Mouse (Mus musculus) liver, postnatal 0 days (tissue): Measurements from ENCODE around the gene Ppp4c.

Experiments used
- CTCF ChIP-seq: sonication (generic); IDR thresholded peaks from 2 replicates; pipeline ENCODE4 v1.5.1; 2016; ENCODE audit warnings: antibody characterized with exemption, low read depth
- EP300 ChIP-seq: IDR thresholded peaks from 2 replicates; pipeline ENCODE4 v1.6.1; 2016; ENCODE audit warnings: antibody characterized with exemption, low read depth, mild to moderate bottlenecking

DNA sequence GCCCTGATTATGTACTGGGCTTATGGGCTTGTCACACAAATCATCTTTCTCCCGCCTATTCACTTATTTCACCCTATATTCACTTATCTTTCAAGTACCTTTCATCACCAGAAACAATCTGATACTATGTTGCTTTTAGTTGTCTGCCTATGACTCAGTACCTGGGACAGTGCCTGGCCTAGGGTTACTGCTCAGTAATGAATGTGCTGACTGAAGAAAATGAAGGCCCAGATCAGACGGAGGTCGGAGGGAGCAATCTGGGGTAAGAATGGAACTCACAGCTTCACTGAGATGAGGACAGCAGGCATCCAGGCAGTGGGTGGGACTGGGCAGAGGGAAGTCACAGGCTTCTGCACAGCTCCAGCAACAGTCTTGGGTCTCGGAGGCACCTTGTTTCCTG is 15.1 kb upstream of the Ppp4c start:
- no peak for TF ChIP-seq EP300
- no peak for TF ChIP-seq CTCF
